Mouse (Mus musculus) activated CD4-positive, CD25-positive, alpha-beta regulatory T cell, adult 4 months (primary cell): ENCODE results near the gene Olfml2b. TPM values are rescaled to one million over a fixed set of nuclear protein-coding genes. Genes with fewer than 3 reads are reported as not detected.

Experiments used
- ATAC-seq: one replicate; pipeline ENCODE4 v1.8.0; 2017
- polyA plus RNA-seq, 2 experiments: library from polyadenylated mRNA; unstranded; fragments of 100-300 nt; shearing (Covaris generic); gene quantifications; one replicate each; pipeline ENCODE4 v1.2.1; 2017

Olfml2b gene
- not detected for polyA plus RNA-seq

DNA sequence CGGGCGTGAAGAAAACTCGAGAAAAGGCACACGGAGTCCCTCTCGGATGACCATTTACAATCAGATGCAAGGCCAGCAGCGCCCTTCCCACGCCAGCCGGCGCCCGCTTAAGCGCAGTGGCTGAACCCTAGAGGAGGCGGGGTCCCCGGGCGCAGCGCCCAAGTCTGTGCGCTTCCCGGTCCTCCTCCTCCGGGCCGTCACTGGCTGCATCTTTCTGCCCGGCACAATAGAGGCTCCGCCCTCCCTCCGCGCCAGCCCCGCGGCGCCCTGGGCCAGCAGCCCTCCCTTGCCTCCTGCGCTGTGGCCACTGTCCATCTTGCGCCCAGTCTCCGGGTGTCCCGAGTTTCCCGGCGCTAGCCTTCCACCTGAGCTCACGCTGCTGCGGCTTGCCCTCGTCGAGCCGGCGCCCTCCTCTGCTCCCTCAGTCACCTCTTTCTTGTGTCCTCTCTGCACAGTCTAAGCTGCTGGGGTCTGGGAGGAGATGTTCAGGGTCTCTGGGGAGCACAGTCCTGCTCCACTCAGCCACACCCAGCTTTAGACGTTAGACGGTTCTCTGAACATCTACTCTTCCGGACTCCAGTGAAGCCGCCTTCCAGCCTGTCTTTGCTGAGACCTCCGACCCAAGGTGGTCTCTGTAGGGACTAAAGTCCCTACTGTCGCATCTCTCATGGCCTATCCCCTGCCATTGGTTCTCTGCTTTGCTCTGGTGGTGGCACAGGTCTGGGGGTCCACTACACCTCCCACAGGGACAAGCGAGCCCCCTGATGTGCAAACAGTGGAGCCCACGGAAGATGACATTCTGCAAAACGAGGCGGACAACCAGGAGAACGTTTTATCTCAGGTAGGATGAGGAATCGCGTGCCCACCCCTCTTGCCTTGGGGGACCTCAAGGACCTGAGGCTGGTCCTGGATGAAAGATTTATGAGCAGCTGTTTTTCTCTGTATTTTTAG is at the start of gene Olfml2b:
Gene Olfml2b (plus strand): TSS at position 278 of the 951 bp plus-strand sequence.
- ATAC-seq = no peak

DNA sequence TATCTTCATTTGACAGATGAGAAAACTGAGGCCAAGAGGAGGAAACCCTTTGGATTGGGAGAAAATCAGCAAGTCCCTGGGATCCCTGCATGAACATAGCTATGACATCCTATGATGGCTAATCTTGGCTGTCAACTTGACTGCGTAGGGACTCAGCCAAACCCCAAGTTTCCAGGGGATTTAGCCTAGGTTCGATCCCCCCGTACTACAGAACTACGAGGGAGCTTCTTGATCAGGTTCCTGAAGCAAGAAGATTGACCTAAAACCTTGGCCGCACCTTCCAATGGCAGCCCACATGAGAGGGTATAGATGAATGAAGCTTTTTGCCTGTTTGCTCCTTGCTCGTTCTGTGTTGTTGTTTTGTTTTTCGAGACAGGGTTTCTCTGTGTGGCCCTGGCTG is 49.8 kb upstream of the Olfml2b start:
- ATAC-seq = no peak

- ATAC-seq = no peak
Measured at GRCm38 (mm10) chr1:170605228-170606001, 38.9 kb upstream of the Olfml2b start.

GRCm38 (mm10) chr1:170607231-170607917 is 37.0 kb upstream of the Olfml2b start:
- no peak for ATAC-seq

DNA sequence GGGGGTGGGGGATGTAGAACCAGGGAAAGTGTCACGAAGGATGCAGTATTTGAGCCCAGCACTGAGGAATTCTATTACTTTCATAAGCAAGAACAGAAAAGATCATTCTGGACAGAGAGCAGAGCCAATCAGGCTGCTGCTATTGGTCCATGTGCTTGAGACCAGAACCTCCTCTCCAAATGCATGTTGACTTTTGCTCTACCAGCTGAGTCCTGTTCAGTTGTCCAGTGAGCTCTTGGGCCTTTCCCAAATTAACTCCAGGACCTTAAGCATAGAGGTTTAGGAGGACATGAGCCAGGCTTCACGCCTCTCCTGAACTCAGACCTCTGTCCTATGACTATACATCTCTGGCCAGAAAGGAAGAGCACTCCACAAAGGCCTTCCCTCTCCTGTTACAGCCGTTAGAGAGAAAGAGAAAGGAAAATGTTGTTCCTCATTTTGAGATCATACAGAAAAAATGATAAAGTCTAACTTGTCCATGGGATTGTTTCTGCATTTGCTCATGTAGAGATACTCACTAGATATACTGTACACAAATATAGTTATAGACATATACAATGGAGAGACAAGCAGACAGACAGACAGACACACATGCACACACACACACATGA is 35.8 kb upstream of the Olfml2b start:
- no peak for ATAC-seq

- no peak for ATAC-seq
Measured at GRCm38 (mm10) chr1:170609872-170610271, 34.5 kb upstream of the Olfml2b start.

DNA sequence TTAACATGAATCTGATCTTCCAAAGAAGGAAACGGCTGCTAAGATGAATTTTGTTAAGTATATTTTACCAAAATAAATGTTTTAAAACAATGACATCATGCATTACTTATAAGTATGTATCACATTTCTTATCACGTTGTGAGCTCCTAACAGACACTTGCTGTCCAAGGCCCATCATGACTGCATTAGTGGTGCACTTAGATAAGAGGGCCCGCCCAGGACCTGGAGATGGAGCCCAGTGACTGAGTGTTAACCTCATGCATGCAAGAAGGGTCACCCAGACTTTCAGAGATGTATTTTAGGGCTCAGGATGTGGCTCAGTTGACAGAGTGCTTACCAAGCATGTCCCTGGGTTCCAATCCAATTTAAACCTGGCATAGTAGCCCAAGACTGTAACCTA is 34.0 kb upstream of the Olfml2b start:
- ATAC-seq = no peak

DNA sequence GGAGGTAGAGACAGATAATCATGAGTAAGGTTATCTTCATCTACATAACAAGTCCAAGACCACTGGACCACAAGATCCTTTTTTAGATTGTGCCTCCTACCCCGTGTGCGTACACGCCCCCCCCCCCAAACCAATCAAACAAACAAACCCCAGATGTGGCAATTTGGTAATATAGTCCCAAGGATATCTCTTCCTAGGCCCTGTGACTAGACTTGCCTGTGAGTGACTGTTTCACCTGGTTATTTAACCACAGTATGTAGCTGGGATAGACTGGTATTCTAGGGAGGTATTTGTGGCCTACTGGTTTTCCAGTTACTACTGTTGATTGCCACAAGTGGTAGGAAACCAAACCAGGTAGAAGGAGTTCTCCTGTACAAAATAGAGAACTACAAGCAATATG is 33.6 kb upstream of the Olfml2b start:
- ATAC-seq = no peak

DNA sequence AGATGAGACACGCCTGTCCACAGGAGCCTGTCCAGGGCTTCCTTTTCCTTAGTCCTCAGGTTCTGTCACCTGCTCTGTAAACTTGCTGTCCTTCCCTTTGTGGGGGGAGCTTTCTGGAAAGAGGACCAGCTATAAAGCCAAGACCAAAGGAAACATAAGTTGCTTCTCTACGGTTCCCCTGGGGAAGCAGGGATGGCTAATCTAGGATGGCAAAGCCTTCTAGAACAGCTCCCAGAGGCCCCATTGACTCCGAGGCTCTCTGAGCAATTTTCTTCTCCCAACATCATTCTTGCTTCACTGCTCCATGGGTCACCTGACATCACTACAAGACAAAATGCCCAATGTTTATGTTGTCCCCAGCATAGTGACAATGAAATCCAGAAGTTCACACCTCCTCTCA is 32.7 kb upstream of the Olfml2b start:
- ATAC-seq = no peak

GRCm38 (mm10) chr1:170612968-170613872 is 31.1 kb upstream of the Olfml2b start:
- ATAC-seq = no peak

DNA sequence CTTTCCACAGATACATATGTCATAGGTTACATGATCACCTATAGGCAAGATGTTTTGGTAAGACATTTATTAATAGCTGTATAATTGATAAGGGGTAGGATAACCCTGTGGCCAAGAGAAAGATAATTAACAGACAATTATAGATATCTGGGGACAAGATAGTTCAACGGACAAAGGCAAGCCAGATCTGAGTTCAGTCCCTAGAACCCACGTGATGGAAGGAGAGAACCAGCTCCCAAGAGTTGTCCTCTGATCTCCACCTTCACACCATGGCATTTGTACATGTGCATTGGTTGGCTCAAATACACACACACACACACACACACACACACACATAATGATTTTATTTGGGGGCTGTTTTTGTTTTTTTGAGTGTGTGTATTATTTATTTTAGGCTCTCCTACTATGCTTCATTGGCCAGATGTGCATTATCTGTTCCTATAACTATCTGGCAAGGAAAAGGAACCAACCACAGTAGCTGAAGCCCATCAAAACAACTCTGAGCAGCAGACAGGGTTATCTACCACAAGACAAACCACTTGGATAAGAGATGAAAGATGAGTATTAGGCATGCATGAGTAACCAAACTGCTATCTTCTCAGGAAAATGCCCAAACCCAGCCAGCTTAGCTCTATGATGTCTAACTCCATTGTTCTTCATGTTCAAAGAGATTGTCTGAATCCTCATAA is 24.5 kb upstream of the Olfml2b start:
- no peak for ATAC-seq

GRCm38 (mm10) chr1:170622934-170623333 is 21.4 kb upstream of the Olfml2b start:
- ATAC-seq = no peak

- ATAC-seq = no peak
Measured at GRCm38 (mm10) chr1:170623432-170623831, 20.9 kb upstream of the Olfml2b start.

- ATAC-seq = no peak
Measured at GRCm38 (mm10) chr1:170630489-170630888, 13.8 kb upstream of the Olfml2b start.

- ATAC-seq = no peak
Measured at GRCm38 (mm10) chr1:170631571-170631970, 12.8 kb upstream of the Olfml2b start.

DNA sequence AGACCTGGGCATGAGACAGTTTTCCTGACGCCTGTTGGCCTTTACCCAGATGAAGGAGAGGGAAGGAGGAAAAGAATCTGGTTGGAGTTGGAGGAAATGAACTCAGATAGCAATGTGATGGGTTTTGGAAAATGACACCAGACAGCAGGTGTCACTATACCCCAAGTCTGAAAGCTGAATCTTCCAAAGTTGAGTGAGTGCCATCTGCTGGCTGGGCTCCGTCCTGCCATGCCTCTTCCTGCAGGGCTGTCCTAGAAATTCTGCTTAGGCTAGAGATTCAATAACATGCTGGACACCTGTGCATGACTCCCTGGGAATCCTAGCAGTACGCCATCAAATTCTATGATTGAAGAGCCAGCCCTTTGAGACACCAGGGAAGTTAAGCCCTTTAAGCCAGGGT is 11.9 kb upstream of the Olfml2b start:
- peak; percentile 73 for ATAC-seq

DNA sequence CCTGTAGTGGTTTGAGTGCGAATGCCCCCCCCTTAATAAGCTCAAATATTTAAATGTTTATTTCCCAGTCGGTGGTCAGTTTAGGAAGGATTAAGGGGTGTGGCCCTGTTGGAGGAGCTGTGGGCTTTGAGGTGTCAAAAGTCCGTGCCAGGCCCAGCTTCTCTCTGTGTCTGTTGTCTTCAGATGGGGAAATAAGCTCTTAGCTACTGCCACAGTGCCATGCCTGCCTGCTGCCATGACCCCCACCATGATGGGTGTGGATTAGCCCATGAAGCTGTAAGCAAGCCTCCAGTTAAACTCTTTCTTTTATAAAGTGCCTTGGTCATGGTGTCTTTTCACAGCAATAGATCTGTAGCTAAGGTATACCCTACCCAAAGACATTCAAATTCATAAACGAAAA is 11.5 kb upstream of the Olfml2b start:
- ATAC-seq = no peak

DNA sequence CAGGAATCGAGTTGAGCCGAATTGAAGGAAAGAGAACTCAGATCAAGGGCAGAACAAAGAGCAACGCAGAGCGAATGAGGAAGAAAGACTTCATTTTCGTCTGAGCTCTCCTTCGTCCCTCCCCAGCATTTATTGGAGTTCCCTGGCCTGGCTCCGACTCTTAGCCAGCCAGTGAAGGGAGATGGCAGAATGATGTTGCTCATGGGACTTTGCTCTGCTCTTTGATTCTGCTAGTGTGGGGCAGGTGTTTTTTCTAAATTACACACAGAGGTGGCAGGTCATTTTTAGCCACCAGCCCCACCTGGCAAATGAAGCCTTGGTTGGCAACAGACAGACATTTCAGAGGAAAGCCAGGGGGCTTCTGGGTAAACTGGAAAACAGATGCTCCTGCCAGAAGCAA is 5.4 kb upstream of the Olfml2b start:
- no peak for ATAC-seq

GRCm38 (mm10) chr1:170645896-170646605 is 1.7 kb downstream of the Olfml2b start:
- ATAC-seq = no peak

- no peak for ATAC-seq
Measured at GRCm38 (mm10) chr1:170646606-170647287, 2.4 kb downstream of the Olfml2b start.
